ENCODE assay signal across 14 mouse cellular contexts in genomic region chr2:144525856-144526255, GRCm38 (mm10). TPM values are rescaled to one million over a fixed set of nuclear protein-coding genes. Genes with fewer than 3 reads are reported as not detected.
DNase-seq lines count a peak whose midpoint lies in the region; ATAC-seq and TF ChIP-seq lines count a peak whose summit lies in the region.
"Had no signal": no experiment of that assay in that cellular context is flagged by ENCODE, and none has a peak within 500 bp of the region (broad histone marks: within the 10 kb centered on the region; RNA-seq: fewer than 3 reads in every experiment).

No protein-coding gene starts in this region.

- no peak for TF ChIP-seq CTCF in left cerebral cortex, adult 2 months (IDR thresholded peaks at IDR 0.05)
- TF ChIP-seq CTCF in hindbrain, postnatal 0 days (IDR thresholded peaks at IDR 0.05; ENCODE audit: low read depth), result no peak

- peaks cover 5% of the 10 kb centered on the region; the same call in 1 of the 2 replicates for H3K4me1 ChIP-seq in hindbrain, postnatal 0 days (ENCODE audit: insufficient read depth, low read length)

- WGBS in hindbrain, postnatal 0 days, result 47% methylated on average over 10 of the region's 10 CpGs

- ATAC-seq in hindbrain, postnatal 0 days, result 0 out of 2 replicates have a peak, but pooled peaks have one; percentile 10
- ATAC-seq: inflammation-experienced regulatory T-cells, adult 6 months had no signal

- H3K36me3 ChIP-seq in hindbrain, postnatal 0 days (ENCODE audit: insufficient read depth, low read length), result peaks cover 7% of the 10 kb centered on the region; the same call in 1 of the 2 replicates

- H3K4me3 ChIP-seq in left cerebral cortex, adult 2 months, result peak overlapping the region; percentile 83
- peak overlapping the region; percentile 98 for H3K4me3 ChIP-seq in hindbrain, postnatal 0 days (ENCODE audit: low read length)
- H3K4me3 ChIP-seq: erythroblast, embryonic 14.5 days had no signal

- no peaks in the 10 kb centered on the region for H3K27me3 ChIP-seq in hindbrain, postnatal 0 days (ENCODE audit: insufficient read depth, low read length)

- H3K9me3 ChIP-seq in hindbrain, postnatal 0 days (ENCODE audit: low read length), result no peaks in the 10 kb centered on the region

- H3K27ac ChIP-seq in left cerebral cortex, adult 2 months, result peak overlapping the region; percentile 100; the same call in 1 of the 2 replicates
- 0 out of 2 replicates have a peak overlapping the region, but pooled peaks have one; percentile 97 for H3K27ac ChIP-seq in hindbrain, postnatal 0 days

- H3K9ac ChIP-seq in hindbrain, postnatal 0 days (replicated peaks; ENCODE audit: low read length), result peak overlapping the region; percentile 93

- H3K4me2 ChIP-seq in hindbrain, postnatal 0 days (ENCODE audit: low read depth, low read length), result peak overlapping the region; percentile 88

- intact Hi-C loops in left cerebral cortex, adult 2 months (cut with DNase I), result loop anchor here (2.0 kb wide), 1 partner anchor 25 kb away; the partner anchor contains the start of gene Rbbp9
- intact Hi-C loops in left cerebral cortex, postnatal 4 days (cut with DNase I), result no loop called here

- DNase-seq in left cerebral cortex, adult 2 months (ENCODE audit: extremely low spot score in 1 of 2, low spot score in 2 of 2), result peak in 1 of 2 experiments; percentile 48
- no peak for DNase-seq in left cerebral cortex, postnatal 4 days
- peak; percentile 31 to 37 for DNase-seq in cerebellum, adult 18-20 months
- DNase-seq in hindbrain, postnatal 0 days (ENCODE audit: low spot score), result peak; percentile 60
- DNase-seq in right cerebral cortex, postnatal 10 days (ENCODE audit: low spot score in 2 of 2), result peak; percentile 37 to 50
- no peak for DNase-seq in thymus, postnatal 25 days
- no peak for DNase-seq in thymus, postnatal 10 days (ENCODE audit: low spot score in 2 of 2)
- no peak for DNase-seq in Muller cell, postnatal 12 days (ENCODE audit: inconsistent ontology term)
- DNase-seq: gastrocnemius, postnatal 14 days; liver; thymus, postnatal 14 days had no signal

RNA-seq across cellular contexts. Expression of gene Dzank1, which starts 1.4 kb away (rescaled TPM):
- total RNA-seq in left cerebral cortex, adult 2 months (2021), result 100 to 1,000 TPM; 171 to 174 TPM
- total RNA-seq in left cerebral cortex, postnatal 4 days (2021), result 10 to 100 TPM; 37.3 to 43.6 TPM
- total RNA-seq in hindbrain, postnatal 0 days (2014; rRNA removed), result 29.1 and 30.7 TPM in 2 replicates
- 22.7 and 24.2 TPM in 2 replicates for polyA plus RNA-seq in hindbrain, postnatal 0 days (2015; fragmentation: Nextera tagmentation; extraction: Ambion mirVana)
- total RNA-seq: megakaryocyte progenitor cell, adult 5-6 weeks had no signal
- polyA plus RNA-seq: erythroblast, embryonic 14.5 days had no signal

RNA-seq across cellular contexts. Expression of gene Polr3f, which starts 1.7 kb away (rescaled TPM):
- 10 to 100 TPM; 24.0 to 28.0 TPM for total RNA-seq in left cerebral cortex, adult 2 months (2021)
- total RNA-seq in left cerebral cortex, postnatal 4 days (2021), result 10 to 100 TPM; 29.9 to 32.0 TPM
- 19.0 and 23.5 TPM in 2 replicates for total RNA-seq in hindbrain, postnatal 0 days (2014; rRNA removed)
- polyA plus RNA-seq in hindbrain, postnatal 0 days (2015; fragmentation: Nextera tagmentation; extraction: Ambion mirVana), result 24.9 and 25.7 TPM in 2 replicates

RNA-seq across cellular contexts. Expression of gene Rbbp9, which starts 24.8 kb away (rescaled TPM):
- total RNA-seq in left cerebral cortex, adult 2 months (2021), result 10 to 100 TPM; 26.1 to 26.4 TPM
- total RNA-seq in left cerebral cortex, postnatal 4 days (2021), result 10 to 100 TPM; 22.8 to 26.0 TPM
- 15.8 and 16.7 TPM in 2 replicates for total RNA-seq in hindbrain, postnatal 0 days (2014; rRNA removed)
- 35.2 and 38.2 TPM in 2 replicates for polyA plus RNA-seq in hindbrain, postnatal 0 days (2015; fragmentation: Nextera tagmentation; extraction: Ambion mirVana)

RNA-seq across cellular contexts. Expression of gene Sec23b, which starts 30.2 kb away (rescaled TPM):
- total RNA-seq in left cerebral cortex, adult 2 months (2021), result 10 to 100 TPM; 42.6 to 45.8 TPM
- total RNA-seq in left cerebral cortex, postnatal 4 days (2021), result 10 to 100 TPM; 36.3 to 46.3 TPM
- 73.3 and 85.9 TPM in 2 replicates for total RNA-seq in hindbrain, postnatal 0 days (2014; rRNA removed)
- polyA plus RNA-seq in hindbrain, postnatal 0 days (2015; fragmentation: Nextera tagmentation; extraction: Ambion mirVana), result 61.5 and 64.9 TPM in 2 replicates

Comparison
In these comparisons a context has a peak if more than half of its experiments do, and no peak if none do; other contexts are left out.
1. DNase-seq: peak in cerebellum, adult 18-20 months (2 of 2), hindbrain, postnatal 0 days (single experiment) and right cerebral cortex, postnatal 10 days (2 of 2); none in left cerebral cortex, postnatal 4 days (single experiment), thymus, postnatal 25 days (single experiment), thymus, postnatal 10 days (0 of 2) and Muller cell, postnatal 12 days (single experiment).